In the genomic region with DNA sequence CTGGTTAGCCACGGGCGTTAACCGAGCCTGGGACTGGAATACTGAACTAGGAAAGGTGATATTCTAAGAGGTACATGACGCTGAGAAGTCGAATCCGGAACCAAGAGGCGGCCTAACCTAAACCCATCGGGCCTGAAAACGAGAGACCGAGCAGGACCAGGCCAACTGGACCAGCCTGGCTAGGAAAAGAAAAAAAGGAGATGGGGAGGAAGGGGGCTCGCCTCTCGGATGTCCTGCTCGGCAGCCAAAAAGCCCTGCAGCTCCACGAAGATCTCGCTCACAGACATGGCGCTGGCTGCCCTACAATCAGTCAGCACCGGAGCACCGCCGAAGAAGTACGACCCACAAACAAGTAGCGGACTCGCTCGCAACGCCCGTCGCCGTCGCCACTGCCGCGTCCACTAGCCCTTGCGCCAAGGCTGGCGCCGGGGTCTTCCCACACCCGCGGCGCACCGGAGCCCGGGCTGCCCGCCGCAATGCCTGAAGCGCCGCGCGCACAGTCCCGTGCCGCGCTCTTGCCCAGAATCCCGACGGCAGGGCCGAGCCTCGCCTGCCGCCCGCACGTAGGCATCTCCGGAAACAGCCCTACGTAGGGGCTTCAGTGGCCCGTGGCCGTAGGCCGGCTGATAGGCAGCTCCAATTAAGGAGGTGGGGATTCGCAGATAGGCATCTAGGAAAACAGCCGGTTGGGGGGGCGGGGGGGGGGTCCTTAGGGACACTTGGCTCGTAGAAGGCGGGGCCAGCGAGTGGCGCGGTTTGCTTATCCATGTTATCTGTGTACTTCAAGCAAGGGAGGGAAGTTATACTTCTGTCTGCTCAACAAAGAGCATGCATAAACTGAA, we compare ENCODE assay signal across 8 mouse cellular contexts. TPM values are rescaled to one million over a fixed set of nuclear protein-coding genes. Genes with fewer than 3 reads are reported as not detected.
DNase-seq lines count a peak whose midpoint lies in the region; ATAC-seq and TF ChIP-seq lines count a peak whose summit lies in the region.

No protein-coding gene starts in this region.

- H3K9me3 ChIP-seq in heart, embryonic 12.5 days (replicated peaks), result no peaks in the 10 kb centered on the region
- H3K9me3 ChIP-seq in kidney, postnatal 0 days (replicated peaks; ENCODE audit: low read length), result no peaks in the 10 kb centered on the region
- H3K9me3 ChIP-seq in liver, embryonic 11.5 days (ENCODE audit: control insufficient read depth, low read length), result no peaks in the 10 kb centered on the region
- H3K9me3 ChIP-seq in stomach, embryonic 14.5 days (ENCODE audit: control insufficient read depth, low read depth, low read length), result no peaks in the 10 kb centered on the region

- no peaks in the 10 kb centered on the region for H3K27me3 ChIP-seq in heart, embryonic 12.5 days (replicated peaks)
- no peaks in the 10 kb centered on the region for H3K27me3 ChIP-seq in kidney, postnatal 0 days (ENCODE audit: insufficient read depth, low read length)
- H3K27me3 ChIP-seq in liver, embryonic 11.5 days (replicated peaks; ENCODE audit: control insufficient read depth, insufficient read depth, low read length), result no peaks in the 10 kb centered on the region
- H3K27me3 ChIP-seq in stomach, embryonic 14.5 days (ENCODE audit: control insufficient read depth, insufficient read depth, low read length), result no peaks in the 10 kb centered on the region

- peaks cover 15% of the 10 kb centered on the region for H3K36me3 ChIP-seq in heart, embryonic 12.5 days
- 0 out of 2 replicates have a peak, but pooled peaks cover 6% of the 10 kb centered on the region for H3K36me3 ChIP-seq in kidney, postnatal 0 days (ENCODE audit: insufficient read depth, low read length)
- H3K36me3 ChIP-seq in liver, embryonic 11.5 days (ENCODE audit: control insufficient read depth, insufficient read depth, low read length), result peaks cover 7% of the 10 kb centered on the region
- peaks cover 12% of the 10 kb centered on the region for H3K36me3 ChIP-seq in stomach, embryonic 14.5 days (ENCODE audit: control insufficient read depth, insufficient read depth, low read length)

- peak overlapping the region; percentile 81 for H3K27ac ChIP-seq in heart, embryonic 12.5 days (ENCODE audit: poor library complexity, severe bottlenecking)
- peak overlapping the region; percentile 95 for H3K27ac ChIP-seq in kidney, postnatal 0 days
- peak overlapping the region; percentile 82 for H3K27ac ChIP-seq in liver, embryonic 11.5 days (ENCODE audit: low read depth, low read length)
- peak overlapping the region; percentile 92 for H3K27ac ChIP-seq in stomach, embryonic 14.5 days (ENCODE audit: low read length)

- H3K4me2 ChIP-seq in heart, embryonic 12.5 days, result peak overlapping the region; percentile 76
- peak overlapping the region; percentile 73 for H3K4me2 ChIP-seq in kidney, postnatal 0 days (ENCODE audit: low read length)
- H3K4me2 ChIP-seq in liver, embryonic 11.5 days, result peak overlapping the region; percentile 74
- peak overlapping the region; percentile 76 for H3K4me2 ChIP-seq in stomach, embryonic 14.5 days (replicated peaks; ENCODE audit: low read depth, low read length)

- TF ChIP-seq CTCF in kidney, postnatal 0 days (IDR thresholded peaks at IDR 0.05; ENCODE audit: low read depth), result no peak

- under 1% methylated on average over 67 of the region's 67 CpGs for WGBS in heart, embryonic 12.5 days
- WGBS in kidney, postnatal 0 days, result under 1% methylated on average over 67 of the region's 67 CpGs
- WGBS in liver, embryonic 11.5 days, result under 1% methylated on average over 67 of the region's 67 CpGs
- WGBS in stomach, embryonic 14.5 days, result under 1% methylated on average over 67 of the region's 67 CpGs

- DNase-seq in B cell, adult 2 months, result peak; percentile 88 to 94
- peak; percentile 94 for DNase-seq in brain, adult 2 months (ENCODE audit: low read depth, low spot score)
- peak; percentile 92 for DNase-seq in kidney, postnatal 0 days (ENCODE audit: low spot score)
- peak; percentile 87 for DNase-seq in liver, embryonic 11.5 days (ENCODE audit: low spot score)
- DNase-seq in naive thymus-derived CD4-positive, alpha-beta T cell, adult 2 months (ENCODE audit: low read depth), result peak; percentile 87

- H3K4me3 ChIP-seq in heart, embryonic 12.5 days, result peak overlapping the region; percentile 97
- peak overlapping the region; percentile 82 for H3K4me3 ChIP-seq in kidney, postnatal 0 days (replicated peaks; ENCODE audit: low read depth, low read length)
- peak overlapping the region; percentile 89 for H3K4me3 ChIP-seq in liver, embryonic 11.5 days (ENCODE audit: low read depth, low read length)
- H3K4me3 ChIP-seq in stomach, embryonic 14.5 days (ENCODE audit: low read depth, low read length), result peak overlapping the region; percentile 90

- H3K4me1 ChIP-seq in heart, embryonic 12.5 days (replicated peaks), result peaks cover 6% of the 10 kb centered on the region; the same call in 1 of the 2 replicates
- H3K4me1 ChIP-seq in kidney, postnatal 0 days (replicated peaks; ENCODE audit: insufficient read depth, low read length), result peaks cover 6% of the 10 kb centered on the region
- H3K4me1 ChIP-seq in liver, embryonic 11.5 days (replicated peaks; ENCODE audit: control insufficient read depth, insufficient read depth, low read length), result peaks cover 8% of the 10 kb centered on the region
- peaks cover 7% of the 10 kb centered on the region; the same call in 1 of the 2 replicates for H3K4me1 ChIP-seq in stomach, embryonic 14.5 days (ENCODE audit: control insufficient read depth, insufficient read depth, low read length)

- ATAC-seq in erythroblast, adult 5-6 weeks (replicated peaks; ENCODE audit: low FRiP score, poor library complexity, severe bottlenecking), result peak; percentile 91
- peak; percentile 97 for ATAC-seq in heart, embryonic 12.5 days (ENCODE audit: insufficient number of reproducible peaks, low FRiP score)
- ATAC-seq in kidney, postnatal 0 days (replicated peaks; ENCODE audit: low FRiP score, low read depth), result peak; percentile 97
- peak; percentile 97 for ATAC-seq in liver, embryonic 11.5 days (replicated peaks; ENCODE audit: low FRiP score)
- ATAC-seq in stomach, embryonic 14.5 days (ENCODE audit: insufficient number of reproducible peaks, insufficient read depth, low FRiP score, low read depth), result peak; percentile 99

- peak overlapping the region; percentile 84 for H3K9ac ChIP-seq in heart, embryonic 12.5 days
- H3K9ac ChIP-seq in kidney, postnatal 0 days (ENCODE audit: low read depth, low read length), result peak overlapping the region; percentile 80
- peak overlapping the region; percentile 95 for H3K9ac ChIP-seq in liver, embryonic 11.5 days (ENCODE audit: low read depth, low read length)
- H3K9ac ChIP-seq in stomach, embryonic 14.5 days (replicated peaks; ENCODE audit: low read depth, low read length), result peak overlapping the region; percentile 89

RNA-seq across cellular contexts. Expression of gene Tsn, which starts 0.5 kb away (rescaled TPM):
- 22.4 and 28.6 TPM in 2 replicates for total RNA-seq in erythroblast, adult 5-6 weeks (2015; ENCODE audit: low replicate concordance)
- total RNA-seq in erythroblast, adult 5-6 weeks (2017; ENCODE audit: low replicate concordance), result 24.1 and 30.5 TPM in 2 replicates
- polyA plus RNA-seq in heart, embryonic 12.5 days (2016; fragmentation: Nextera tagmentation; extraction: Ambion mirVana), result 212 and 218 TPM in 2 replicates
- 273 and 290 TPM in 2 replicates for polyA plus RNA-seq in kidney, postnatal 0 days (2015; fragmentation: Nextera tagmentation; extraction: Ambion mirVana)
- 280 and 292 TPM in 2 replicates for polyA plus RNA-seq in liver, embryonic 11.5 days (2014; fragmentation: Nextera tagmentation; extraction: Ambion mirVana)
- 290 and 302 TPM in 2 replicates for polyA plus RNA-seq in stomach, embryonic 14.5 days (2014; fragmentation: Nextera tagmentation; extraction: Ambion mirVana)

RNA-seq across cellular contexts. Expression of gene Nifk, which starts 10.6 kb away (rescaled TPM):
- total RNA-seq in erythroblast, adult 5-6 weeks (2015; ENCODE audit: low replicate concordance), result 30.6 and 40.5 TPM in 2 replicates
- total RNA-seq in erythroblast, adult 5-6 weeks (2017; ENCODE audit: low replicate concordance), result 31.8 and 38.3 TPM in 2 replicates
- polyA plus RNA-seq in heart, embryonic 12.5 days (2016; fragmentation: Nextera tagmentation; extraction: Ambion mirVana), result 53.0 and 55.1 TPM in 2 replicates
- 77.8 and 79.0 TPM in 2 replicates for polyA plus RNA-seq in kidney, postnatal 0 days (2015; fragmentation: Nextera tagmentation; extraction: Ambion mirVana)
- polyA plus RNA-seq in liver, embryonic 11.5 days (2014; fragmentation: Nextera tagmentation; extraction: Ambion mirVana), result 131 and 147 TPM in 2 replicates
- 72.3 and 75.0 TPM in 2 replicates for polyA plus RNA-seq in stomach, embryonic 14.5 days (2014; fragmentation: Nextera tagmentation; extraction: Ambion mirVana)

Comparison
In these comparisons a context has a peak if more than half of its experiments do, and no peak if none do; other contexts are left out.
1. Peak in every context shown above with its lines: DNase-seq, ATAC-seq, H3K4me3 ChIP-seq and H3K27ac ChIP-seq.